Mouse (Mus musculus) cerebellum, postnatal 25 days (tissue): ENCODE data around the gene Calhm3.

Source experiments
- DNase-seq, 2 experiments: peaks; one replicate each; pipeline ENCODE4 v3.0.0; 2021; ENCODE audit warnings: mixed read lengths in 2 of 2

Calhm3 gene

GRCm38 (mm10) chr19:47157664-47158063, at the start of gene Calhm3:
TSS of gene Calhm3 (minus strand) at chr19:47157764.
- no peak for DNase-seq

- no peak for DNase-seq
Measured at GRCm38 (mm10) chr19:47206126-47206525, 48.6 kb upstream of the Calhm3 start.

- DNase-seq: no peak
Measured at GRCm38 (mm10) chr19:47204653-47205052, 47.1 kb upstream of the Calhm3 start.

GRCm38 (mm10) chr19:47203042-47203441, 45.5 kb upstream of the Calhm3 start:
- DNase-seq: no peak

GRCm38 (mm10) chr19:47202429-47202828, 44.9 kb upstream of the Calhm3 start:
- DNase-seq: no peak

GRCm38 (mm10) chr19:47201972-47202371, 44.4 kb upstream of the Calhm3 start:
- DNase-seq: no peak

GRCm38 (mm10) chr19:47198671-47199350, 41.2 kb upstream of the Calhm3 start:
- DNase-seq: peak; percentile 44 to 52

- peak; percentile 41 to 51 for DNase-seq
Measured at GRCm38 (mm10) chr19:47192158-47192557, 34.6 kb upstream of the Calhm3 start.

GRCm38 (mm10) chr19:47188515-47189128, 31.1 kb upstream of the Calhm3 start:
- peak; percentile 75 to 86 for DNase-seq

- DNase-seq: peak; percentile 55 to 77
Measured at GRCm38 (mm10) chr19:47186514-47187275, 29.1 kb upstream of the Calhm3 start.

- DNase-seq: no peak
Measured at GRCm38 (mm10) chr19:47184736-47185135, 27.2 kb upstream of the Calhm3 start.

GRCm38 (mm10) chr19:47184221-47184620, 26.7 kb upstream of the Calhm3 start:
- DNase-seq: peak in 1 of 2 experiments; percentile 13

GRCm38 (mm10) chr19:47180011-47180410, 22.4 kb upstream of the Calhm3 start:
- peak; percentile 44 to 59 for DNase-seq

GRCm38 (mm10) chr19:47179272-47179809, 21.8 kb upstream of the Calhm3 start:
- DNase-seq: peak; percentile 79 to 82

GRCm38 (mm10) chr19:47178431-47179271, 21.1 kb upstream of the Calhm3 start, which contains the start of gene Neurl1a:
TSS of gene Neurl1a (plus strand) at chr19:47178820.
- DNase-seq: peak; percentile 81 to 86

GRCm38 (mm10) chr19:47178001-47178400, 20.4 kb upstream of the Calhm3 start:
- DNase-seq: peak; percentile 73 to 79

GRCm38 (mm10) chr19:47176916-47177505, 19.4 kb upstream of the Calhm3 start:
- DNase-seq: no peak

GRCm38 (mm10) chr19:47175472-47175871, 17.9 kb upstream of the Calhm3 start:
- DNase-seq: no peak

GRCm38 (mm10) chr19:47174515-47174914, 17.0 kb upstream of the Calhm3 start:
- DNase-seq: peak in 1 of 2 experiments; percentile 61

GRCm38 (mm10) chr19:47168793-47169412, 11.3 kb upstream of the Calhm3 start:
- peak; percentile 88 to 93 for DNase-seq

- peak in 1 of 2 experiments; percentile 36 for DNase-seq
Measured at GRCm38 (mm10) chr19:47168223-47168622, 10.7 kb upstream of the Calhm3 start.
